Mouse (Mus musculus): Measurements from ENCODE around the gene Gm21900. TPM values are rescaled to one million over a fixed set of nuclear protein-coding genes. Genes with fewer than 3 reads are reported as not detected.
"Not testable (repeated sequence)": the region's sequence is repeated elsewhere in the genome, so short reads cannot be mapped to it uniquely, and the experiment has no call there.

The Gm21900 gene
- polyA plus RNA-seq (2012; fragmentation: generic; extraction: Trizol) = not detected
- long read RNA-seq, experiment 1 = 0 reads
- long read RNA-seq, experiment 2 = 0 reads

GRCm38 (mm10) chrY:10616061-10616460 lies at the start of gene Gm21900:
Gm21900 (plus strand) TSS chrY:10616361.
- not testable (repeated sequence) for H3K36me3 ChIP-seq (ENCODE audit: control insufficient read depth, insufficient read depth); H3K4me3 ChIP-seq (ENCODE audit: insufficient read depth, poor library complexity, severe bottlenecking); H3K79me3 ChIP-seq (ENCODE audit: low read depth); H3K79me2 ChIP-seq (ENCODE audit: control insufficient read depth, insufficient read depth); H3K27me3 ChIP-seq (ENCODE audit: control insufficient read depth, insufficient read depth, insufficient read length); H3ac ChIP-seq (ENCODE audit: control insufficient read depth, insufficient read length, low read depth)

- H3K36me3 ChIP-seq (ENCODE audit: control insufficient read depth, insufficient read depth); H3K79me2 ChIP-seq (ENCODE audit: control insufficient read depth, insufficient read depth); H3K79me3 ChIP-seq (ENCODE audit: low read depth); H3K4me3 ChIP-seq (ENCODE audit: insufficient read depth, poor library complexity, severe bottlenecking); H3ac ChIP-seq (ENCODE audit: control insufficient read depth, insufficient read length, low read depth); H3K27me3 ChIP-seq (ENCODE audit: control insufficient read depth, insufficient read depth, insufficient read length): not testable (repeated sequence)
Measured at GRCm38 (mm10) chrY:10643516-10643915, 27.4 kb downstream of the Gm21900 start.

Other genes with a start within 250 kb of the Gm21900 start
- gene Gm28510, start 203.6 kb upstream of the Gm21900 start, polyA plus RNA-seq (2012; fragmentation: generic; extraction: Trizol) = not detected
- gene Gm20737, start 80.3 kb upstream of the Gm21900 start, polyA plus RNA-seq (2012; fragmentation: generic; extraction: Trizol) = not detected
- not detected for gene Gm21775, start 62.9 kb upstream of the Gm21900 start, polyA plus RNA-seq (2012; fragmentation: generic; extraction: Trizol)
- gene Gm20777, start 136.1 kb downstream of the Gm21900 start, polyA plus RNA-seq (2012; fragmentation: generic; extraction: Trizol) = not detected